Mouse (Mus musculus) inflammation-experienced regulatory T-cells, adult 6 months (primary cell): ENCODE results near the gene Gstm6. TPM values are rescaled to one million over a fixed set of nuclear protein-coding genes. Genes with fewer than 3 reads are reported as not detected.
"Not testable (repeated sequence)": the region's sequence is repeated elsewhere in the genome, so short reads cannot be mapped to it uniquely, and the experiment has no call there.

Source experiments
- ATAC-seq: one replicate; pipeline ENCODE4 v1.8.0; 2017
- polyA plus RNA-seq, 3 experiments: library from polyadenylated mRNA; unstranded; fragments of 100-300 nt; shearing (Covaris generic); gene quantifications; one replicate each; pipeline ENCODE4 v1.2.1; 2017

Gene Gstm6
- not detected for polyA plus RNA-seq

DNA sequence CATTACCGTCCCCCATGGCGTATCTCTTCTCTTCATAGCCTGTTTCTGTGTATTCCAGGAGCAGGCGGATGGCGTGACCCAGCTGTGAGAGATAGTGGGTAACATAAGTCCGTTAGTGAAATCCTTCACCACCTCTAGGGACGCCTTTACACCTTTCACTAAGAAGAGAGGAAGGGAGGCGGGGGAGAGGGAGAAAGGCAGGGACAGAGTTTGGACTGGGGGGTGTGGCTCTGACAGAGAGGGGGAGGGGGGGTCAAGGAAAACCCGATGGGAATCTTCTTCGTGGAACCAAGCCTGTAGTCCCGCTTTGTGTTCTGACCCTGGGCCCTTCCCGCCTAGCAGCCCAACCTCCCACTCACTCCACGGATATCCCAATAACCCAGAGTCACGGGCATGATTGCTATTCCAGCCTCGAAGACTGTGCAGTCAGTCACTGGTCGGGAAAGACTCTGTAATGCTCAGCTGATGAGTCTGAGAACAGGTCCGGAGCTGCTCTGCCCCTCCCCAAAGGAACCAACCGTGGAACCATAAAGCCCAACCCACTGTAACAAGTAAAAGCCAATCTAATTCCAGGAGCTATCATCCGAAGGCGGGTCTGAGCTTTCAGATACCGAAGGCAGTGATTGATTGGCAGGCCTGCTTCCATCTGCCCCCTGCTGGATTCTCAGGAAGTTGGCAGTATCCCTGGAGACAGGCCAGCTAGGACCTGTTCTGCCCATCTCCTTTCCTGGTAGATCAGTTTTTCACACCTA, at the start of gene Gstm6:
Gene Gstm6, minus strand, starts transcription at position 511 of the 752 bp plus-strand sequence.
- no peak for ATAC-seq

DNA sequence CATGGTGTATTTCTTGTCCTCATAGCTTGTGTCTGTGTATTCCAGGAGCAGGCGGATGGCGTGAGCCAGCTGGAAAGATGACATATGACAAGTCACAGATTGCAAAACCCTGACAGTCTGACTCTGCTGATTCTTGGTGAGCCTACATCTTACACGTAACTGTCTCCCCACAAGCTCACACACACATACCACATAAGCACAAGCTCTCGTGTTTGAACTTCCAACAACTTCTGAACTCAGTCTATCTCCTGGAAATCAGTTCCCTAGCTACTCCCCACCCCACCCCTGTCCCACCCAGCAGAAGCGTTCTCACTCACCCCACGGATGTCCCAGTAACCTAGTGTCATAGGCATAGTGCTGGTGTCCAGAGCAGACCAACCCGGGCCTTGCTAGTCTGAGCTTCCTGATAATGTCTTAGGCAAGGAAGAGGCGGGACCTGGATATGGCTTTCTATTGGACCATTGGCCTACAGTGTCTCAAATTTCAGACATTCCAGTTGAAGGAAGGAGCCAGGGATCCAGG, 42.6 kb upstream of the Gstm6 start, which contains the start of gene Gstm2:
Gene Gstm2, minus strand, starts transcription at position 413 of the 522 bp plus-strand sequence.
- no peak for ATAC-seq

DNA sequence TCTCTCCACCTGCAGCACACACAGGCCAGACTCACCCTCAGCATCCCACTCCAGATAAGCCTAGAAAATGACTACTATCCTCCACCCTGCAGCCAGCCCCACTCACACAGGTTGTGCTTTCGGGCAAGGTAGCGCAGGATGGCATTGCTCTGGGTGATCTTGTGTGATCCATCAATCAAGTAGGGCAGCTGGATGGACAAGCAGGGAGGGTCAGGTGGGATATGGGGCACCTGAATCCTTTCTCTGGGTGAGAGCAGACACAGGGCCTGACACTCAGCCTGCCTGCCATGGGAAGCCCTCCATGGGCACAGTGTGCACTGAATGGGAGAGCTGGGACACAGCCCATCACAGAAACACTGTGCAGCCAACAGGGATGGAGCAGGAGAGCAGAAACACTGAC, 41.6 kb upstream of the Gstm6 start:
- ATAC-seq: not testable (repeated sequence)

DNA sequence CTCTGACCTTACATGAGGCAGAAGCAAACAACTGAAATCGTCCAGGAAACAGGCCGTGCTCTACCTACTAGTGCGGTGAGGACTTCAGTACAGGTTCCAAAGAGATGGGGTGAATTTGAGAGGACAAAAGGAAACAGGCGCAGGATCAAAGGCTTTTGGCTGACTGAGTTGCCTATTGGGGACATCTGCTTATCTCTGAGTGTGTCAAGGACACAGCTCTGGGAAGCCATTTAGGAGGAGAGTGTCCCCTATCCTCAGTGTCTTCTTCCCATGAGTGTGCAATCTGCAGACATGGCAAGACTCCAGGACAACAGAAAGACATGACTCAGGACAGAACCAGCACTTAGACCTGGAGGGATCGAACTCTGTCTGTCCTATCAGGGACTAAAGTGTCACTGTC, 40.9 kb upstream of the Gstm6 start:
- ATAC-seq: no peak

DNA sequence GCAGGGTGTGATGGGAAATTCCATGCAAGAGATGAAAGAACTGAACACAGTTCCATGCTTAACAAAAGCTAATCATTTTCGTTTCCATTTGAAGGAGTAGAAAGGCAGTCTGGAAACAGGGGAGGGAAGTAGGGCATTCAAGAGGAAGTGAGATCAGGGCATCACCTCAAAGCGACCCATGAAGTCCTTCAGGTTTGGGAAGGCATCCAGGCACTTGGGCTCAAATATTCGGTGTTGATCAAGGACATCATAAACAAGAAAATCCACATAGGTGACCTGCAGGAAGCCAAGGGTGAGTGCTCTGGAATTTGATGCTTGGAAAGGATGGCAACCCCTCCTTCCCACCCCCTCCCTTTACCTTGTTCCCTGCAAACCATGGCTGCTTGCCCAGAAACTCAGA, 40.2 kb upstream of the Gstm6 start:
- no peak for ATAC-seq

DNA sequence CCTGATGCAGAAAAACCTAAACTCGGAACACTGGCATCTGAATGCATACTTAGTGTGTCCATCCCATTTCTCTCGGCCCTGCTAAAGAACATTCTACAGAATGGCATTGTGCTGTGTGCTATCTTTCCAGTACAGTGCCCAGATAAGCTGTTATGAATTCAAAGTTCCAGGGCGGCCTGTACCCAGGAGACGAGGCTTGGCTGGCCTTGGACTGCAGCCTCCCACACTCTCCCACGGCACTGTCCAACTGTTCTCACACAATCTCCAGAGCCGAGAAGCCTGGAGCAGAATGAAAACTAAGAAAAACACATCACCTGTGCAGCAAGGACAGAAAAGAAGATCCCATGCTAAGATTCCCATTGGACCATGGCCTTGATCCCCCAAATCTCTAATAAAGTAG, 39.2 kb upstream of the Gstm6 start:
- no peak for ATAC-seq

DNA sequence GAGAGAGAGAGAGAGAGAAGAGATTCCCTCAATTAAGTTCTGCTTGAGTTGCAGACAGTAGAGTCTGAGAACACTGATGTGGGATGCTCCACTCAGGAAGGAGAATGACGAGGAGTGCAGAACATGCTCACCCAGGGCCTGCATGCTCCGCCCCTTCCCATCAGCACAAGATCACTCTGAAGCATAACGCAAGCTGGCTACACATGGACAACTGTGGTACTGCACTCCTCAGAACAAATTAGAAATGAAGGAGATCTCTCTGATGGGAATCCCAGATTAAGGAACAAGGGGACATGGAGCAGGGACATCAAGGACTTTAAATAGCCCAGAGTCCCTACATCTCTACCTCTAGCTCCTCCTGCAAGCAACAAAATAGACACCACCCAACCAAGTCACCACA, 37.7 kb upstream of the Gstm6 start:
- ATAC-seq: no peak

DNA sequence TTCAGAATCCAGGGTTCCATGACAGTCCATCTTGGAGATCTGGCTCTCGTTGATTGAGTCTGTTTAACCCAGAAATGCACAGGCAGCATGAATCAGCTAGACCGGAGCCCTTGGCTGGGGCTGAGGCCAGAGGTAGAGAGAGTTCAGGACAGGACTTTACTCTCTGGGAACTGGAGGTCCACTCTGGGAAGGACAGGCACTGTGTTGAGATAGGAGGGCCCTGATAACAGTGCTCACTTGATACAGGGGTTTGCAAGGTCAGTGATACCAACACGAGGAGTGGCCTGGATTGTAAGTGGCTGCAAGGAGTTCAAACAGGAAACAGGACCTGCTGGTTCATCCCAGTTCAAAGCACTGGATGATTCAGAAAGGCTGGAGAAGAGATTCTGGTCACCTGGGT, 34.1 kb upstream of the Gstm6 start:
- ATAC-seq: no peak

DNA sequence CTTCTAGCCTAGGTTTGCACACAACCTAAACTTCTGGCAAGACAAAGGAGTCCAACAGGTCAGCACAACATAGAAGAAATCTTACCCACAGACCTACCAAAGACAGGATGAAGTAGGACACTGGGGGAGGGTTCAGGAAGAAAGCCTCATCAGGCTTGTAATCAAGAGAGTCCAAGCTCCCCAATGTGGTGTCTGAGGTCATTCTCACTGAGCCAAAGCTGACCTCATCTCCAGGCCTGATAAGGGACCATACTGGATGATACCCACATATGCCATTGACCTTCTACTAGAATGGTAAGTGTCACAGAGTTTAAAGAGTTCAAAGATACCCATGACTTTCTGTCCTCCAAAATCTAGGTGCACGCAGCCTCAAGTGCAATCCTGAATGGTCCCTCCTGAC, 30.7 kb upstream of the Gstm6 start:
- no peak for ATAC-seq

DNA sequence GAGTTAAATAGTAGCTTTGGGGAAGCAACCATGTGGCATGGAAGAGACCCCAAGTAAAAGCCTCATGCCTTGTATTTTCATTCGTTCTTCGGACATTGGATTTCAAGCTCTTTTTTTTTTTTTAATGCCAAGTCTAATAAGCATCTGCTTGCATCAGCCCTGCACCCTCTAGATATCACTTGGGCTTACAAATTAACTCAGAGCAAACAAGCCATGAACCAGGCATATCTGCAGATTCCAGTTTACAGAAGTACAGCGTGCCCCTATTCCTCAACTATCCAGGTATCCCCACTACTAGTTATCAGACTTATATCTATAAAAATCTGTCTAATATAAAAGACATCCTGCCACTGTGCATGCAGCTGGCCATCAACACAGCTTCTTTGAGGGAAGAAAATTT, 28.5 kb upstream of the Gstm6 start:
- no peak for ATAC-seq

DNA sequence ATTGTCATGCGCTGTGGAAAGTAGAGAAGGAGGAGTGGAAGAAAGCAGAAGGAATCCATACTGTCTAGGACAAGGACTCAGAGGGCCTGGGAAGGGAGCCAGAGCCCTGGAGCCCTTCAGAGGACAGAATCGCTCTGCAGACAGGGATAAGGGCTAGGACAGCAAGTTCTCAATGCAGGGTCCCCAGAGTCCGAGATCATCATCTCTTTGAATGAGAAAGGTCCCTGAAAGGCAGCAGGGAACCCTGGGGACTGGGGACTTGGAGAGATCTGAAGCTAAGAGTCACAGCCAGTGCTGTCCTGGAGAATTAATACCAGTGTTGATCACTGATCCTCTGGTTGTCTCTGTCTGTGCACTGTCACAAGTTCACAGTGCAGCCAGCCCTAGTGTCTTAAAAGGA, 27.6 kb upstream of the Gstm6 start:
- not testable (repeated sequence) for ATAC-seq

DNA sequence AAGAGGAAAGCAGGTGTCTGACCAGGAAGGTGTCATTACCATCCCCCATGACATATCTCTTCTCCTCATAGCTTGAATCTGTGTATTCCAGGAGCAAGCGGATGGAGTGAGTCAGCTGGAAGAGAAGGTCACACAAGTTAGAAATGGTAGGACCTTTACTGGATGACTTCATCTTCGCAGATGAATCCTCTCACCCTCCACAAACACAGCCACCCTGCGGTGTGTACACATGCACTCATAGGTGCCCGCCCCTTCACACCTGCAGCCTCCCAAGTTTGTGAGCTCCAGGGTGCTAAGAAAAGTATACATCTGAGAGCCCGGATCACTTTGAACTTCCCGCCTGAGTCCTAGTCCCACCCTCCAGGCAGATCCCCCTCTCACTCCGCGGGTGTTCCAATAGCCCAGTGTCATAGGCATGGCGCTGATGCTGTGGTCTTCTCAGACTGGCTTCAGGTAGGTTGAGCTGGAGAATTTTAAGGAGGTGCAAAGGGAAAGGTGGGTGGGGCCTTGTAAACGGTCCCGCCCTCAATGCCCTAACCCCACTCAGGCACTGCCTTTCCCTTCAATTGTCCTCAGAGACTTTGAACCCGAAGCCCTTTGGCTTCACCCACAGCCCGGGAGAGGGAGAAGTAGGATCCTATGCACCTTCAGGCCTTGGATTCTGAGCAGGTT, 25.3 kb upstream of the Gstm6 start, which contains the start of gene Gstm3:
Gene Gstm3, minus strand, starts transcription at position 560 of the 672 bp plus-strand sequence.
- no peak for ATAC-seq

DNA sequence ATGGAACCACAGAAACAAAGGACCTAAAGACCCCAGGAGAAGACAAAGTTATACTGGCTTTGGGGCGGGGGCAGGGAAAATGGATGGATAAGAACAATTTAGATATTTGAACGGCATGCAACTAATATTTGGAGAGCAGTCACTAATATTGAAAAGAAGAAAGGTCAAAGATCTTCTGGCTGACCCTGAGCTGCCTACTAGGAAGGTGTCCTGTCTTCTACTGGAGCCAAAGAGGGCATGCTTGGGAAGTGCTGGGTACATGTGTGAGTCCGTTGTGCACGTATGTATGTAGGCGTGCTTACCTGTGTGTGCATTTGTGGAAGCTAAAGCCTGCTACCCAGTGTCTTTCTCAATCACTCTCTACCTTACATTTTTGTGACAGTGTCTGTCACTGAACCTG, 23.1 kb upstream of the Gstm6 start:
- ATAC-seq: no peak

DNA sequence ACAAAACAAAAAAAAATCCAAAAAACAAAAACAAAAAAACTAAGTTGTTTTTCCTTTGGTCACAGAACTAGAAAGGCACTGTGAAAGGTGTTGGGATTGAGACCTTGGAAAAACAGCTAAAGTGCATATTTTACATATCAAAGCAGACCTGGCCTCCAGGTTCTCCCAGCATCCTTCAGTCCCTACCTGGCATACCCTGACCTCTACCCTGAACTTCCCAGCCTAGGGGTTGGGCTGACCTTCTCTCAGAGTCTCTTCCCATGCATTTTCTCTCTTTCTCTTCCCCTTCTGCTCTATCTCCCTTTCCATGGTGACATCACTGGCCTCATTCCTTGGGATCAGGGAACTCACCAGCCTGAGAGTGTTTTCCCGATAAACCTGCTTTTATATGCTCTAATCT, 22.0 kb upstream of the Gstm6 start:
- no peak for ATAC-seq

DNA sequence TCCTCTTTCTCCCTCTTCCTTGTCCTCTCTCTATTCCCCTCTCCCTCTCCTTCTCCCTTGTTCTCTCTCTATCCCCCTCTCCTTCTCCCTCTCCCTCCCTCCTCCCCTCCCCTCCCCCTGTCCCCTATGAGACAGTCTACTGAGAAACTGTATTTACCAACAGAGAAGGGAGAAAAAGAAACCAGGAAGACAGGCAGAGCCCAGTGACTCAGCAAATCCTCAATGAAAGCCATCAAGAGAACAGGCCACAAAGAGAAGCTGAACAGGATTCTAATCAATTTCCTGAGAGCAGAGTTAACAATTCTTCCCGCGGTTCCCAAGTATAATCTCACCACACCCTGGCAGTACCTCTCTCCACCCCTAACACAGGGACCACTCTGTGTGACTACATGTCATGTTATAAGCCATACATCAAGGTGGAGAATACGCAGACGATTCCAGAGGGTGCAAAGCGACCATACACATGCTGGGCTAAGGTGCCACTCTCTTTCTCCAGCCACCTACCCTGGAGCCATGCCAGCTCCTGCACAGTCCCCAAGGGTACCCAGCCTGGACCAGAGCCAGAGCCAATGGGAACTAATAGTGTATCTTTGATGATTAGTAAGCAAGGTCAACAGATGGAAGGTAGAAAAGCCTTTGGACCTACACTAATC, 21.2 kb upstream of the Gstm6 start:
- ATAC-seq: no peak

DNA sequence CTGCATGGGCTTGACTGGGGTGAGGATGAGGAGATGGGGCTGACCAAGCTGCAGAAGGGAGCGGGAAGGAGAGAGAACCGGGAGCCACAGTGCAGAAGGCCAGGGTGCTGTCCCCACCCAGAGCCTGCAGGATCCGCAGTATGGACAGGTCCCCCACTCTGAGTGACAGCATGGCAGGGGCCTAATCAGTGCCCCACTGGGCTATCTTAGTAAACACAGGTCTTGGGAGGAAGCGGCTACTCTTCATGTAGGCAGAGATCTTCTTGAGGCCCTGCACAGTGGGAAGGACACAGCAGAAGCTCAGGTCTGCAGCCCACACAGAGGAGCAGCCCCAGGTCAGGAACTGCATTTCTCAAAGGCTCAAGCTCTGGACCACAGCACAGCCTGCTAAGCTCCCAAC, 20.5 kb upstream of the Gstm6 start:
- no peak for ATAC-seq

DNA sequence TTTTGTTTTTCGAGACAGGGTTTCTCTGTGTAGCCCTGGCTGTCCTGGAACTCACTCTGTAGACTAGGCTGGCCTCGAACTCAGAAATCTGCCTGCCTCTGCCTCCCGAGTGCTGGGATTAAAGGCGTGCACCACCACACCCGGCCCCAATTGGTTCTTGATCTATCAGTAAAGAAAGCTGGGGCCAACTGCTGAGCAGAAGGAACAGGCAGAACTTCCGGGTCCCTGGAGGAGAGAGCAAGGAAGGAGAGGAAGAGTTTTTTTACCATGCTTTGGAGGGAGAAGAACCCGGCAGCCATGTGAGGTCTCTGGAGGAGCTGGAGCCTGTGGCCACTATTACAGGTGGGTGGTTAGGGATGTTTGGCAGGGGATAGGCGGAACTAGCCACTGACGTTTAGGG, 11.7 kb upstream of the Gstm6 start:
- not testable (repeated sequence) for ATAC-seq

DNA sequence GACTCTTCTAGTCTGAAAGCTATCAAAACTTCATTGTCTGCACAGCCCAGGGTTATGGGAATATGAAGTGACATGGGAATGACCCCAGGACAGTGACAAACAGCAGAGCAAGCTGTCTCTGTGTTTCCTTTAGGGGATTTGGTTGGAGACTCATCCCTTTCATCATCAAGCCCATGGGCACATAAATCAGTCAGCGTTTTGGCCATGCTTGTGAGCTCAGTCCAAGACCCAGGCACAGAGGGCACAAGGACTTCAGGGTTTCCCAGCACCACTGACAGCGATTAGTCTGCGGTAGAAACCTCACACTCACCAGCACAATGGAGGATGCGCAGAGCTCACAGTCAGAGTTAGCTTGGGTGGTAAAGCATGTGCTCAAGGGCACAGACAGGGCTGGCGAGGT, 10.4 kb upstream of the Gstm6 start:
- ATAC-seq: no peak

DNA sequence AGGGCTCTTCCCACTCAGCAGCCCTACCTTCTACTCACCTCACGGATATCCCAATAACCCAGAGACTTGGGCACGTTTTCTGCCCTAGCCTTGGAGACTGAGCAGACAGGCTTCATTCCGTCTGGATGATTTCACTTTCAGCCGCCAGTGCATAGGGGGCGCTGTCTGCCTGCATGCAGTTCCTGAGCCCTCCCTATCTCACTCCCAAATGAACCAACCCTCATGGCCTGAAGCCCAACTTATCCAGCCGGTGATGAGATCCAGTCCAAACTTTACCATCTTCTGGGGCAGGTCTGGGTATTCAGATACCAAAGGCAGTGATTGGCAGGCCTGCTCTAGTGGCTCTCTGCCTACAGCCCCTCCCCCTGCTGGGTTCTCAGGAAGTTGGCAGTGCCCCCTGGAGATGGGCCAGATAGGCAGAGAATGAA, 9.8 kb upstream of the Gstm6 start:
- ATAC-seq: no peak

DNA sequence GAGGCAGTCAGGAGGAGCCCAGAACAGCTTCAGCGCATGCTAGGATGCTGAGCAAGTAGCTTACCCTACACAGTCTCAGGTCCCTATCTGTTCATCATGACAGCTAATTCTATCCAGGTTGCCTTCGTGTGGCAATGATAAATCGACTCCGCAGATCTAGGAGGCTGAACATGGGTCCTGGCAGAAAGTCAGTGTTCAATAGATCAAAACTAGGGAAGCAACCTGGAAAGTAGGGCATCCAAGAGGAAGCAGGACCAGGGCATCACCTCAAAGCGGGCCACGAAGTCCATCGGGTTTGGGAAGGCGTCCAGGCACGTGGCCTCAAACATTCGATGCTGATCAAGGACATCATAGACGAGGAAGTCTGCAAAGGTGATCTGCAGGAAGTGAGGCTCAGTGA, 7.0 kb upstream of the Gstm6 start:
- ATAC-seq: no peak

DNA sequence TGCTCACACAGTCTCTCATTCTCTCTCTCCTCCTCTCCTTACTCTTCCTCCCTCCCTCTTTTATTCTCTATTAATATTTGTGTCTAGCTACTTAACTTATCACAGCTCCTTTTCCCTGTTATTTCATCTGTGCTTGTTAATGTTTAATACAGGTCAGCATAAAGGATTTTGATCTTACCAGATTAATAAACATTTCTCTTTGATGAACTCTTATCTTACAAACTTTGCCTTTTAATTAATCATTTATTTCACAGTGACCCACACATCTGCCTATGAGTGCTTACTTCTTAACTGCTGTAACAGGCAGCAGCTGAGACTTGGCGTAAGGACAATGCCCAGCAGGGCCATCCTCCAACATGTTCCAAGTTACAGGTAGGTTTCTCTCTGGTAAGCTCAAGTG, 5.9 kb upstream of the Gstm6 start:
- not testable (repeated sequence) for ATAC-seq

DNA sequence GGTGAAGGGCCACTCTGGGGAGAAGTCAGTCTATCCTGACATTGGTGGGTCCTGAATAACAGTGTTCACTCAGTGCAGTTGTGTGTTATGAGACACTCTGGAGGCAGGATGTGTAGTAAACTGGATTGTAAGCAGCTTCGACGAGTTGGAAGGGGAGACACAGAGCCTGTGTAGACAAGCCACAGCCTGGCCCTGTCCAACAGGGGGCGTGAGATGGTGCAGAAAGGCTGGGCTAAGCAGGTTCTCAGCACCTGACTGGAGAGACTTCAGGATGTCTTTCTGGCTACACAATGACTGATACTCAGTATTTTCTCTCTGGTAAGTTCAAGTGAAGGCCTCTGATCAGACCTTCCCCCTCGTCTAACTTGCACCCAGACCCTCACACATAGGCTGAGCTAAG, 2.2 kb upstream of the Gstm6 start:
- no peak for ATAC-seq

DNA sequence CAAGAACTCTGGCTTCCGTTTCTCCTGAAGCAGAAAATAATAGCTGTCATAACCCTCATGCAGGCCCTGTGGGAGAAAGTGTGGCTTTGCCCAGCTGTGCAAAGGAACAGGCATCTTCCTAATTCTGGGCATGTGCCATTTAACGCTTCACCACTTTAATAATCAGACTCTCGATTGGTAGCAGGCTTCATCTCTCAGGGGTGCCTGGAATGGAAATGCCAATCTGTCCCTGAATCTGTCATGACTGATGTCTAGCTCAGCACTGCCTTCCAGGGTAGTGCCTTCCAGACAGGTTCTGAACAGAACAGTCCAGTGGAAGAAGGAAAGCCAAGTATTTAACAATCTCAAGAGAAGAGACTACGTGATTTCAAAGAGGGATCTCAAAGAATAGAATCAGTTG, 2.3 kb downstream of the Gstm6 start:
- no peak for ATAC-seq

DNA sequence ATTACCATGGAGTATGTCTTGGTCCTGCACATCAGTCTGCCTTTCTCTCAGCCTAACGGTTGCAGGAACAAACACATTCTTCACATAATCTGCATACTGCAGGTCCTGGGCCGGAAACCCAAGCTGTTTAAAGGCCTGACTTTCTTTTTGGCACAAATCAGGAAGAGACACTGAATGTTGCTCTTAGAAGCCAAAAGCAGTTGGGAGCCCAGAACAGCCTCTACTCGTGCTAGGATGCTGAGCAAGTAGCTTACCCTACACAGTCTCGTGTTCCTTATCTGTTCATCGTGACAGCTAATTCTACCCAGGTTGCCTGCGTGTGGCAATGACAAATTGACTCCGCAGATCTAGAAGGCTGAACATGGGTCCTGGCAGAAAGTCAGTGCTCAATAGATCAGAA, 3.0 kb downstream of the Gstm6 start:
- ATAC-seq: no peak
